Mouse (Mus musculus) myocyte (in vitro differentiated cells): ENCODE data around the gene Krtap28-13.

ENCODE experiments used
- CEBPB ChIP-seq: IDR thresholded peaks from 2 replicates; pipeline ENCODE4 v1.6.1; 2011; ENCODE audit warnings: mild to moderate bottlenecking, moderate library complexity; ENCODE audit not compliant: poor library complexity, insufficient read depth, severe bottlenecking
- E2F4 ChIP-seq: IDR thresholded peaks from one replicate; pipeline ENCODE4 v1.6.1; 2011; ENCODE audit warnings: mild to moderate bottlenecking, control low read depth, moderate library complexity; ENCODE audit not compliant: insufficient read depth
- MYOG ChIP-seq, 3 experiments: IDR thresholded peaks; one replicate each; pipeline ENCODE4 v1.6.1; 2011; ENCODE audit warnings: control low read depth in 2 of 3, low read depth in 2 of 3, mild to moderate bottlenecking in 2 of 3; ENCODE audit not compliant: insufficient read length in 2 of 3, control insufficient read depth in 1 of 3, insufficient read depth in 1 of 3
- POLR2A ChIP-seq: IDR thresholded peaks from one replicate; pipeline ENCODE4 v1.6.1; 2011; ENCODE audit warnings: low read depth, mild to moderate bottlenecking, control low read depth, moderate library complexity; ENCODE audit not compliant: insufficient read length
- POLR2AphosphoS2 ChIP-seq: IDR thresholded peaks from one replicate; pipeline ENCODE4 v1.6.1; 2011; ENCODE audit warnings: low read depth, control low read depth; ENCODE audit not compliant: insufficient read length
- REST ChIP-seq: IDR thresholded peaks from one replicate; pipeline ENCODE4 v1.6.1; 2011; ENCODE audit warnings: mild to moderate bottlenecking, control low read depth, moderate library complexity; ENCODE audit not compliant: insufficient read depth, insufficient read length
- TCF12 ChIP-seq: IDR thresholded peaks from one replicate; pipeline ENCODE4 v1.6.1; 2011; ENCODE audit warnings: mild to moderate bottlenecking, control low read depth; ENCODE audit not compliant: poor library complexity, insufficient read depth, severe bottlenecking
- USF1 ChIP-seq: IDR thresholded peaks from one replicate; pipeline ENCODE4 v1.6.1; 2011; ENCODE audit warnings: low read depth, mild to moderate bottlenecking, control low read depth, moderate library complexity

GRCm38 (mm10) chr1:83059278-83059677 lies 1.5 kb upstream of the Krtap28-13 start, which contains the start of gene A030005K14Rik:
- TF ChIP-seq USF1 (no peak), REST (no peak), POLR2A (no peak), MYOG (IDR thresholded peaks at IDR 0.05; ENCODE audit: control insufficient read depth in 1 of 3, insufficient read depth in 1 of 3, insufficient read length in 2 of 3, low read depth in 2 of 3) (no peak), CEBPB (no peak), TCF12 (no peak), E2F4 (no peak), POLR2AphosphoS2 (no peak)
